Mouse (Mus musculus) heart, embryonic 16.5 days (tissue): ENCODE data around the gene Rasal3. TPM values are rescaled to one million over a fixed set of nuclear protein-coding genes. Genes with fewer than 3 reads are reported as not detected.

Experiments
- ATAC-seq: fragments of 200-750 bp; cut with Nextera tagmentation; replicated peaks from 2 replicates; pipeline ENCODE4 v1.8.0; 2017; ENCODE audit warnings: moderate number of reproducible peaks; ENCODE audit not compliant: insufficient read depth, low FRiP score; ENCODE audit errors: extremely low read depth
- H3K27ac ChIP-seq: fragments of 300-500 bp; sonication (generic); 2 replicates; pipeline ENCODE4 v1.5.1; 2014; ENCODE audit warnings: mild to moderate bottlenecking, low read length, control low read depth, moderate library complexity
- H3K27me3 ChIP-seq: fragments of 300-500 bp; sonication (generic); 2 replicates; pipeline ENCODE4 v1.6.1; 2014; ENCODE audit warnings: low read length, mixed read lengths; ENCODE audit not compliant: control insufficient read depth, insufficient read depth
- H3K36me3 ChIP-seq: fragments of 300-500 bp; sonication (generic); 2 replicates; pipeline ENCODE4 v1.6.1; 2014; ENCODE audit not compliant: control insufficient read depth, insufficient read depth
- H3K4me1 ChIP-seq: fragments of 300-500 bp; sonication (generic); 2 replicates; pipeline ENCODE4 v1.6.1; 2014; ENCODE audit warnings: low read length, mixed read lengths; ENCODE audit not compliant: control insufficient read depth, insufficient read depth
- H3K4me2 ChIP-seq: fragments of 300-500 bp; sonication (generic); 2 replicates; pipeline ENCODE4 v1.6.1; 2014; ENCODE audit warnings: low read depth, mild to moderate bottlenecking, control low read depth, low read length
- H3K4me3 ChIP-seq: fragments of 300-500 bp; sonication (generic); 2 replicates; pipeline ENCODE4 v1.5.1; 2014; ENCODE audit warnings: mild to moderate bottlenecking, control low read depth, low read length
- H3K9ac ChIP-seq: fragments of 300-500 bp; sonication (generic); 2 replicates; pipeline ENCODE4 v1.6.1; 2014; ENCODE audit warnings: low read length, control low read depth
- H3K9me3 ChIP-seq: fragments of 300-500 bp; sonication (generic); replicated peaks from 2 replicates; pipeline ENCODE4 v1.6.1; 2016; ENCODE audit warnings: low read length; ENCODE audit not compliant: control insufficient read depth
- WGBS: fragments of 180-500 bp; shearing (Covaris S2); extraction: QIAGEN DNeasy Blood & Tissue Kit; methylation state at CpG from one replicate; pipeline ENCODE4 v1.1.7; 2014; 5-methylcytosine and 5-hydroxymethylcytosine counted together
- polyA plus RNA-seq: library from polyadenylated mRNA; unstranded; fragments of >200 nt; fragmentation: Nextera tagmentation; extraction: Ambion mirVana; gene quantifications from 2 replicates; pipeline ENCODE4 v1.2.1, GENCODE M21; 2015

The Rasal3 gene
- polyA plus RNA-seq, 1 experiment from 2014 or later, result 13.9 TPM

GRCm38 (mm10) chr17:32355031-32355430 is 48.4 kb downstream of the Rasal3 start:
- 86% methylated on average over 6 of the region's 6 CpGs for WGBS
- Histone ChIP-seq H3K27ac (no peak overlapping the region), H3K4me3 (no peak overlapping the region), H3K4me2 (no peak overlapping the region), H3K27me3 (no peaks in the 10 kb centered on the region), H3K9ac (no peak overlapping the region), H3K4me1 (peaks cover 4% of the 10 kb centered on the region; the same call in 1 of the 2 replicates), H3K9me3 (no peaks in the 10 kb centered on the region), H3K36me3 (peaks cover 50% of the 10 kb centered on the region)
- no peak for ATAC-seq

- Histone ChIP-seq H3K36me3 (peaks cover 42% of the 10 kb centered on the region), H3K4me2 (no peak overlapping the region), H3K4me3 (no peak overlapping the region), H3K27ac (peak overlapping the region; percentile 55), H3K4me1 (peaks cover 7% of the 10 kb centered on the region), H3K27me3 (no peaks in the 10 kb centered on the region), H3K9ac (peak overlapping the region; percentile 6; the same call in 1 of the 2 replicates), H3K9me3 (no peaks in the 10 kb centered on the region)
- ATAC-seq, result no peak
- 63% methylated on average over 5 of the region's 5 CpGs for WGBS
These were observed 49.2 kb downstream of the Rasal3 start for GRCm38 (mm10) chr17:32354211-32354610.

- no peak overlapping the region for H3K4me2 ChIP-seq
- H3K4me3 ChIP-seq, result no peak overlapping the region
- no peak overlapping the region for H3K9ac ChIP-seq
- no peaks in the 10 kb centered on the region for H3K9me3 ChIP-seq
- H3K27ac ChIP-seq, result peak overlapping the region; percentile 55
- H3K4me1 ChIP-seq, result peaks cover 12% of the 10 kb centered on the region
- H3K27me3 ChIP-seq, result no peaks in the 10 kb centered on the region
- 48% methylated on average over 4 of the region's 4 CpGs for whole genome bisulfite sequencing
- H3K36me3 ChIP-seq, result peaks cover 37% of the 10 kb centered on the region
- no peak for ATAC-seq
These were observed 49.7 kb downstream of the Rasal3 start for GRCm38 (mm10) chr17:32353696-32354095.

GRCm38 (mm10) chr17:32351726-32352125 is 51.7 kb downstream of the Rasal3 start:
- peaks cover 19% of the 10 kb centered on the region for H3K36me3 ChIP-seq
- H3K4me2 ChIP-seq, result no peak overlapping the region
- H3K9ac ChIP-seq, result no peak overlapping the region
- no peak overlapping the region for H3K4me3 ChIP-seq
- no peak overlapping the region for H3K27ac ChIP-seq
- no peak for ATAC-seq
- peaks cover 25% of the 10 kb centered on the region for H3K4me1 ChIP-seq
- no peaks in the 10 kb centered on the region for H3K9me3 ChIP-seq
- H3K27me3 ChIP-seq, result no peaks in the 10 kb centered on the region

GRCm38 (mm10) chr17:32351269-32351668 is 52.1 kb downstream of the Rasal3 start:
- H3K4me2 ChIP-seq, result peak overlapping the region; percentile 70
- 65% methylated on average over 3 of the region's 3 CpGs for WGBS
- H3K36me3 ChIP-seq, result peaks cover 14% of the 10 kb centered on the region
- no peaks in the 10 kb centered on the region for H3K9me3 ChIP-seq
- no peak overlapping the region for H3K4me3 ChIP-seq
- no peaks in the 10 kb centered on the region for H3K27me3 ChIP-seq
- H3K4me1 ChIP-seq, result peaks cover 25% of the 10 kb centered on the region
- no peak overlapping the region; the same call in 1 of the 2 replicates for H3K9ac ChIP-seq
- no peak overlapping the region for H3K27ac ChIP-seq
- no peak for ATAC-seq

GRCm38 (mm10) chr17:32350382-32350983 is 52.9 kb downstream of the Rasal3 start, which contains the start of gene Akap8l:
TSS of gene Akap8l (minus strand) at chr17:32350607.
- H3K9ac ChIP-seq, result peak within 1 kb of the TSS; percentile 77
- H3K4me3 ChIP-seq, result peak within 1 kb of the TSS; percentile 64
- H3K4me2 ChIP-seq, result peak within 1 kb of the TSS; percentile 78
- peak within 1 kb of the TSS; percentile 88 for H3K27ac ChIP-seq
- WGBS, result under 1% methylated on average over 37 of the region's 37 CpGs
- H3K9me3 ChIP-seq, result no peaks in the 10 kb centered on the region
- peaks cover 25% of the 10 kb centered on the region for H3K4me1 ChIP-seq
- H3K27me3 ChIP-seq, result no peaks in the 10 kb centered on the region
- ATAC-seq, result peak; percentile 97
- H3K36me3 ChIP-seq, result peaks cover 8% of the 10 kb centered on the region

- H3K4me1 ChIP-seq, result peaks cover 25% of the 10 kb centered on the region
- H3K9ac ChIP-seq, result peak overlapping the region; percentile 77
- ATAC-seq, result no peak
- WGBS, result under 1% methylated on average over 24 of the region's 24 CpGs
- peak overlapping the region; percentile 88 for H3K27ac ChIP-seq
- H3K4me3 ChIP-seq, result peak overlapping the region; percentile 64
- H3K36me3 ChIP-seq, result peaks cover 3% of the 10 kb centered on the region; the same call in 1 of the 2 replicates
- H3K9me3 ChIP-seq, result no peaks in the 10 kb centered on the region
- H3K4me2 ChIP-seq, result peak overlapping the region; percentile 78
- H3K27me3 ChIP-seq, result no peaks in the 10 kb centered on the region
These were observed 53.5 kb downstream of the Rasal3 start for GRCm38 (mm10) chr17:32349851-32350381.

- Histone ChIP-seq H3K9ac (peak overlapping the region; percentile 77), H3K4me2 (peak overlapping the region; percentile 78), H3K4me3 (peak overlapping the region; percentile 64), H3K4me1 (peaks cover 23% of the 10 kb centered on the region), H3K9me3 (no peaks in the 10 kb centered on the region), H3K27ac (peak overlapping the region; percentile 88), H3K27me3 (no peaks in the 10 kb centered on the region), H3K36me3 (0 out of 2 replicates have a peak, but pooled peaks cover 8% of the 10 kb centered on the region)
- 6% methylated on average over 4 of the region's 4 CpGs for WGBS
- ATAC-seq, result peak; percentile 24
These were observed 54.2 kb downstream of the Rasal3 start for GRCm38 (mm10) chr17:32349037-32349732.

GRCm38 (mm10) chr17:32348406-32348805 is 55.0 kb downstream of the Rasal3 start:
- H3K9ac ChIP-seq, result peak overlapping the region; percentile 68
- WGBS, result 77% methylated on average over 2 of the region's 2 CpGs
- H3K9me3 ChIP-seq, result no peaks in the 10 kb centered on the region
- peak overlapping the region; percentile 78 for H3K4me2 ChIP-seq
- peak overlapping the region; percentile 64 for H3K4me3 ChIP-seq
- 0 out of 2 replicates have a peak, but pooled peaks cover 7% of the 10 kb centered on the region for H3K36me3 ChIP-seq
- no peak for ATAC-seq
- no peaks in the 10 kb centered on the region for H3K27me3 ChIP-seq
- H3K27ac ChIP-seq, result peak overlapping the region; percentile 88; the same call in 1 of the 2 replicates
- H3K4me1 ChIP-seq, result peaks cover 22% of the 10 kb centered on the region
